Mouse (Mus musculus) adrenal gland, adult (tissue): ENCODE data around the gene Map7d2.
"Not testable (repeated sequence)": the region's sequence is repeated elsewhere in the genome, so short reads cannot be mapped to it uniquely, and the experiment has no call there.

Experiments used
- DNase-seq, 2 experiments: peaks; one replicate each; pipeline ENCODE4 v3.0.0; 2022 to 2023; ENCODE audit warnings: low spot score in 1 of 2; ENCODE audit not compliant: inconsistent age in 2 of 2

Map7d2 gene

GRCm38 (mm10) chrX:159414130-159414828 is at the start of gene Map7d2:
Gene Map7d2, plus strand, starts transcription at chrX:159414572.
- DNase-seq: peak; percentile 15 to 36

GRCm38 (mm10) chrX:159371831-159372752 is 42.3 kb upstream of the Map7d2 start, which contains the start of gene Eif1ax:
Gene Eif1ax, plus strand, starts transcription at chrX:159372178.
- peak; percentile 87 to 88 for DNase-seq

GRCm38 (mm10) chrX:159372753-159373144 is 41.6 kb upstream of the Map7d2 start:
- no peak for DNase-seq

GRCm38 (mm10) chrX:159387105-159387504 is 27.3 kb upstream of the Map7d2 start:
- DNase-seq: no peak

GRCm38 (mm10) chrX:159388953-159389352 is 25.4 kb upstream of the Map7d2 start:
- no peak for DNase-seq

- DNase-seq: no peak
Measured at GRCm38 (mm10) chrX:159390347-159390962, 23.9 kb upstream of the Map7d2 start.

GRCm38 (mm10) chrX:159391239-159391638 is 23.1 kb upstream of the Map7d2 start:
- no peak for DNase-seq

- peak in 1 of 2 experiments; percentile 33 for DNase-seq
Measured at GRCm38 (mm10) chrX:159409253-159409652, 5.1 kb upstream of the Map7d2 start.

- DNase-seq: peak in 1 of 2 experiments; percentile 19
Measured at GRCm38 (mm10) chrX:159414829-159415673, 679 bp downstream of the Map7d2 start.

- not testable (repeated sequence) for DNase-seq
Measured at GRCm38 (mm10) chrX:159430507-159430906, 16.1 kb downstream of the Map7d2 start.

GRCm38 (mm10) chrX:159442128-159442527 is 27.8 kb downstream of the Map7d2 start:
- peak; percentile 18 to 64 for DNase-seq

- no peak for DNase-seq
Measured at GRCm38 (mm10) chrX:159447133-159447532, 32.8 kb downstream of the Map7d2 start.

GRCm38 (mm10) chrX:159459006-159459654 is 44.8 kb downstream of the Map7d2 start:
- peak in 1 of 2 experiments; percentile 22 for DNase-seq

- DNase-seq: no peak
Measured at GRCm38 (mm10) chrX:159474799-159475198, 60.4 kb downstream of the Map7d2 start.

GRCm38 (mm10) chrX:159478243-159478940 is 64.0 kb downstream of the Map7d2 start:
- not testable (repeated sequence) for DNase-seq

GRCm38 (mm10) chrX:159484247-159484646 is 69.9 kb downstream of the Map7d2 start:
- DNase-seq: no peak

- DNase-seq: no peak
Measured at GRCm38 (mm10) chrX:159503181-159503580, 88.8 kb downstream of the Map7d2 start.

- peak; percentile 3 to 18 for DNase-seq
Measured at GRCm38 (mm10) chrX:159508331-159509036, 94.1 kb downstream of the Map7d2 start.

- DNase-seq: no peak
Measured at GRCm38 (mm10) chrX:159509042-159509441, 94.7 kb downstream of the Map7d2 start.
